Mouse (Mus musculus) heart, adult 9 months (tissue): ENCODE data around the gene Cracr2b.

Experiments
- DNase-seq, 2 experiments: peaks; one replicate each; pipeline ENCODE4 v3.0.0; 2022; ENCODE audit warnings: low spot score in 2 of 2

The Cracr2b gene

DNA sequence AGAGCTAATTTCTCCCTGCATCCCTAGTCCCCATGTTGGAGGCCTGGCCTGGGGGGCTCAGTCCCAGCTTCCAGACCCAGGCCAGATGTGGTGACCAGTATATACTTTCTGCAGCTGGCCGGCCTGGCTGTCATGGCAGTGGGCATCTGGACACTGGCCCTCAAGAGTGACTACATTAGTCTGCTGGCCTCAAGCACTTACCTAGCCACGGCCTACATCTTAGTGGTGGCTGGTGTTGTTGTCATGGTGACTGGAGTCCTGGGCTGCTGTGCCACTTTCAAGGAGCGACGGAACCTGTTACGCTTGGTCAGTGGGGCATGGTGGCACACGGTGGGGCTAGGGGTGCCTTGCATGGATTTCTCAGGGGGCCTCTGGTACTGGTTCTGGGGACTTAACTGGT lies 8.5 kb downstream of the Cracr2b start:
- no peak for DNase-seq

GRCm38 (mm10) chr7:141469901-141470636 lies 9.2 kb downstream of the Cracr2b start:
- DNase-seq: peak in 1 of 2 experiments; percentile 42

GRCm38 (mm10) chr7:141470637-141470944 lies 9.7 kb downstream of the Cracr2b start:
- no peak for DNase-seq

- no peak for DNase-seq
Observed at GRCm38 (mm10) chr7:141471236-141471635, 10.3 kb downstream of the Cracr2b start.

DNA sequence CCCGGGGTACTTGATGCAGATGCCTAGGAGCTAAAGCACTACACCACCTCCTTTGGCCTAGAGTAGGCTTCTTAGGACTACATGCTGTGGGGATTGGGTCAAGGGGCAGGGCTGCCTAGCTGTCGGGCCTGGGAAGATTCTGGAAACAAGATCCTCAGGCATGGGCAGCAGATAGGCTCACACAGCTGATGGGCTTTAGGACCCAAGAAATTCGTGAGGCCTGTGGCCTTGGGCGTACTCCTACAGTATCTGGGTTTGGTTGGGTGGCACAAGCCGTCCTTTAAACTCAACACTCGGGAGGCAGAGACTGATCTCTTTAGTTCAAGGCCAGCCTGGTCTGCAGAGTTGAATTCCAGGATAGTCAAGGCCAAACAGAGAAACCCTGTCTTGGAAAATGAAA lies 11.3 kb downstream of the Cracr2b start:
- no peak for DNase-seq

DNA sequence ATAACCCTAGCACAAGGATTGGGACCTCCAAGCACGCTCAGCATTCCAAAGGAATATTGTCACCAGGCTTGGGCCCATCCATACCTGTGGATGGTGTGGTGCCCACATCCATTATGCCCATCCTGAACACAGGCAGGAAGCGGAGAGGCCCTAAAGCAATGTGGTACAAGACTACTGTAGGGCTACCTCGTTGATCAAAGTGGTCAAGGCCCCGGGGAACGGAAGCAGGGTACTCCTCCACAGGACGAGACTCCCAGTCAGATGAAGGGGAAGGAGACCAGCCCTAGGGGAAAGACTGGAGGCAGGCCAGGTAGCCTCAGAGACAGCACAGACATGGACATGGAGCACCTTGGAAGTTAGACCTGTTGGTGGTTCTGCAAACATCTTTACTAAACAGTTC lies 11.9 kb downstream of the Cracr2b start:
- no peak for DNase-seq

DNA sequence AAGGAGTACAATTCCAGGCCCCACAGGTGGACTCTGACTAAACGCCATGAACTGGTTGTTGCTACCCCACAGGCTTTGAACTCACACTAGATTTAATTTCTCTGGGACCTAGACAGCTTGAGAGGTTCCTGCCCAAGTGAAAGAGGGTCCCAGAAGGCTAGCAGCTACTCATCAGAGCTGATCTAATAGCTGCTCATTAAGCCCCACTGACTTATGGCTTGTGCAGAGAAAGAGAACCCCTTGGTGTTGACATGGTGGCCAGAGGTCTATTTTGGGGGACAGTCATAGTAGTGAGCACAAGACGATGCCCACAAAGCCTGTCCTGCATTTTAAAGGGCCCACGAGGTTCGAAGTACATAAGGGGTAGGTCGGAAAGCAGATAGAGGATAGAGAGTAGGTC lies 13.3 kb downstream of the Cracr2b start:
- no peak for DNase-seq

DNA sequence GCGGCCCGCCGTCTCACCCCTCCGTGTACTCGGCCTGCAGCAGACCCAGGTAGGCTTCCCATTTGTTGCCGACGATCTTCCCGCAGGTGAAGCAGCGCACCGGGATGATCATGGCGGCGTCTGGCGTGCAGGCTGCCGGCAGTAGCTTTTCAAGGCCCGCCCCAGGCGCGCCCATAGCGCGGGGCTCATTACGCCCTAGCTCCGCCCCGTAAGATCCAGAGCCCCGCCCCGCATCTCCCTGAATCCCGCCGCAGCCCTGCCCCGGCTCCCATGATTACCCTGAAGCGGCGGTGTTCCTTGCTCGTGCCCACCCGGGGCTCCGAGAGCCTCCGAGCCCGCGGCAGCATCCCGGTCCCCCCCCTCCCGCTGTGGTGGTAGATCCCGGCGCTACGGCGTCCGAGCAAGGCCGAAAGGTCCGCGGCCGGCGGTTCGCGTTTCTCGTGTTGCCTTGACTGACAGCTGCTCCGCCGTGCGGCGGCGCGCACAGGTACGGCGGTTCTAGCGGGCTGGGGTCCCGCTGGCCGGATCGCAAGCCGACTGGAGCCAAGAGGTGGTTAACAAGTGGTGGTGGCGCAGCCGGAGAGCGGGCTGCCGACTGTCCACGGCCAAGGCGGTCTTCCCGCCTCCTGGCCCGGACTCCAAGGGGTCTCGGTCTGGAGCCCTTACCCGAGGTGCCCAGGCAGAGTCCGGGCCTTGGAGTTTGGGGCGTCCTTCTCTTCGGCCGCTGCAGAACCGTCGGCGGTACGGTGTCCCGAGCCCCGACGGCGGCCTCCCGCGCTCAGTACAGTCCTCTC lies 14.3 kb downstream of the Cracr2b start, which contains the start of the genes Polr2l and Tspan4:
TSS of gene Polr2l (minus strand) at position 122 of the 794 bp plus-strand sequence.
TSS of gene Tspan4 (plus strand) at position 230 of the 794 bp plus-strand sequence.
- DNase-seq: peak; percentile 85 to 87

DNA sequence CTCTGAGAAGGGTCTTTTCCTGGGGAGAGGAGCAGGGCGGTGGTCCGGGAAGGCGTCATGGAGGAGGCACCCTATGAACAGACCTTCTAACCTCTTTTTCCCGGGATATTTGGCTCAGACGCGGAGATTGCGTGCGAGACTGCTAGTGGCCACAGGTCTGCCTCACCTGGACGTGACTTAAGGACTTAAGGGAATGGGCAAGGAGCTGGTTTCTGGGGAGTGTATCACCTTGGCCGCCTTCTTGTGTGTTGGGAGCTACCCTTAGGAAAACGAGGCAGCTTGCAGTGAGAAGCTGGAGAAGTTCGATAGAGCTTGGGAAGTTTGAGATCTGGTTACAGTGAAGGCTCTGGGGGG lies 14.9 kb downstream of the Cracr2b start:
- no peak for DNase-seq

DNA sequence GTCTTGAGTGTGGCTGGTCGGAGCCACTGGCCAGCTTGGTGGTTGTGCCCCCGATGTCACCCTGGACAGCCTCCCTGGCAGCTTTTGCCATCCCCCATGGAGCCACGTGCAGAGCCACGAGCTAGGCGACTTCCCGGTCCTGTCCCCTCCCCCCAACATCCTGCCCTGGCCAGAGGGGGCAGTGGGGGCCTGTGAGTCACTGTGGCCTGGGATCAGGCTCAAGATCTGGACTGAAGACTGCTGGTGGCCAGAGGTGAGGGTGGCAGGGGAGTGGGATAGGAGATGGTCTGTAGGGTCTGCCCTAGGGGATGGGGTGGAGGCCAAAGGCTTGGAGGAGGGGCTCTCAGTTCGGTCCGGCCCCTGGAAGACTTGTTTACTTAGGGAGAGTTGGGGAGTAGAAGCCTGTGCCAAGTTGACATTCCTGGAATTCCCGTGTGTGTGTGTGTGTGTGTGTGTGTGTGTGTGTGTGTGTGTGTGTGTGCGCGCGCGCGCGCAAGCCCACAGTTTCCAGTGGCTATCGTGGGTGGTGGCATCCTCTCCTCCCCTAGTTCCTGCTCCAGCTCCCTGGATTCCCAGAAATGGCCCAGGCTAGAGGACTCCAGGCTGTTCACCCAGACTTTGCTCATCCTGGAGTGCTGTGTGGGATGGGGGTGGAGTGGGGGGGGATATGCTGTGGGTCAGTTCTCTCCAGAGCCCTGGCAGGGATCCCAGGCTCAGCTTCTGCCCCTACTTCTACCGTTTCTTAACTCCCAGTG lies 15.5 kb downstream of the Cracr2b start:
- peak; percentile 94 to 97 for DNase-seq

DNA sequence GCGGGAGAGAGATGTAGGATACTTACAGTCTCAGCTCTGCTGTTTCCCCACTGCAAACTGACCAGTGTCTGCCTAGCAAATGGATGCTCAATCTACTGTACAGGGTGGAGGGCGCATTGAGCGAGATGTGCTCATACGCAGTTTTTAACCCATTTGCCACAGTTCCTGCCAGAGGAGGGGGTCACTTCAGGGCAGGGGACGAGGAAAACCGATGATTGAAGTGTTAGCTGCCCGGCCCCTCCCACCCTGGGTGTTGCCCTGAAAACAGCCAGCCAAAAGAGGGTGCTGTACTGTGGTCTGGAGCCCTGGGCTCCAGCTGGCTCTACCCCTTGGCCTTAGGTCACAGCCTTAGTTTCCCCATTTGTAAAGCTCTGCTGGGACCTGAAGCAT lies 16.1 kb downstream of the Cracr2b start:
- DNase-seq: peak in 1 of 2 experiments; percentile 65

DNA sequence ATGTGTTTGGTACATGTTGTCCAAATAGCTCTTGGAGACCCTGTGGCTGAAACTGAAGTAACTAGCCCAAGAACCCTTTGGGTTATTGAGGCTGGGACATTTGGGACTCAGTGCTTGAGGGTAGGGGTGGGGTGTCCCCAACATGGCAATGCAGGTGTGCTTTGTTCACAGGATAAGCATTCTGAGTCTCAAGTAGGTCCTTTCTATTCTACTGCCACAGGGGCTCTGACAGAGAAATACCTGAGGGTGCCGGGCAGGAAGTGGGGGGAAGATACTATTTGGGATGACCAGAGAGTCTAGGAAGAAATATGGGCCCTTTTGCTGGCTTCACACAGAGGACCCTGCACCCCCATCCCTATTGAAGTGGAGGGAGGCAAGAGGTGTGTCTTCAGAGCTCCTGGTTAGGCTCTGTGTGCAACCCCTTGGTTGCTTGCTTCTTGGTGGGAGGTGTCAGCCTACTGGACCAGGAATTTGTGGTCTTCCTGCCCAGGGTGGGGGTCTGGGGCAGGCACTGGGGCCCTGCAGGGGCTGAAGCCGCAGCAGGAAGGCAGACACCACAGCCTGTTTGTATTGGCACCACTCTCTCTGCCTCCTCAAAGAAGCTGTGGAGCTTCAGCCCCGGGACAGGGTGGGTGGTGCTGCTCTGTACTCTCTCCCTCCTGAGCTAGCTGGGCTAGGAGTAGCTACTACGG lies 16.8 kb downstream of the Cracr2b start:
- peak; percentile 36 to 48 for DNase-seq

DNA sequence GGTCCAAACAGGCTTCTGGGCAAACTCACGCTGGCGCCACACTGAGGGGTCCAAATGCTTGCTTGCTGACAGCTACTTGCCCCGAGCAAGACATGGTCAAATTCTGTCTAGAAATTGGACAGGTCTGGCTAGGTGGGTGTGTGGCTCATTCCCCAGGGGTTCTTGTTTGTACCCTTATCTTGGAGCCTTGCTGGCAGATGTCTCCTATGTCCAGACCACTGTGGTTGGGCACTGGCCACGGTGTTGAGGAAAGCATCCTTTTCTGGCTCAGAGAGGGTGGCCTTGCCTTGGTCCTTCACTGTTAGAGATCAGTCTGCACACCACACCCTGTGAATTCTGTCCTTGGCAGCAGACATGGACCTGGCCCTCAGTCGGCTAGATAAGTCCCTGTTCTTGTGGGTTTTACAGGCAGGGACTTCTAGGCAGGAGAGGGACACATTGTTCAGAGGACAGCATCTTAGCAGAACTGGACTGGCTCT lies 17.4 kb downstream of the Cracr2b start:
- peak; percentile 36 to 46 for DNase-seq

DNA sequence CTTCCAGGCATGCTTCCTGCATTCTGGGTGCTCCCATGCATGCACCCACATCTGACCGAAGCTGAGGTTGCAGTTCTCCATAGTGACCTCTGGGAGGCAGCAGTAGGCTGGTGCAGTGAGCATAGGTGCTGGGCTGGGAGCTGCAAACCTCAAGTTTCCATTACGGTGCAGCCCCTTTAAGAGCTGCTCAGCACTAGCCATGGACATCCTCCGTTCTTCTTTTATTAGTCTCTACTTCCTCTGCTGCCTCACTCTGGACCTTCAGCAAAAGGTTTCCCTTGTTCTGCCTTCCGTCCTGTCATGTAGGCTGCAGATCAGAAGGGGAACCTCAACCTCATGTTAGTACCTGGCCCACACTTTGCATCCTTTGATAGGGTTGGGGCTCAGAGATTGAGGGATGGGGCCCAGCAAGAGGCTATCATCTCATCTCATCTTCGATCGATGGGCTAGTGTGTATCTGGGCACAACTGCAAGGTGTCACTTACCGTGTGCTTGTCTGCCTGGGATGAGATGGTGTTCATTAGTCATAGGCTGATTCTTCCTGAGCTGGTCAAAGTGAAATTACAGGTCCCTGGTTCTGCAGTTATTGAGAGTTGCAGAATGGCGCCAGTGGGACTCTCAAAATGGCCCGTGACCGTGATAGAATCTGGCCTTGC lies 20.1 kb downstream of the Cracr2b start:
- DNase-seq: peak; percentile 77 to 79

DNA sequence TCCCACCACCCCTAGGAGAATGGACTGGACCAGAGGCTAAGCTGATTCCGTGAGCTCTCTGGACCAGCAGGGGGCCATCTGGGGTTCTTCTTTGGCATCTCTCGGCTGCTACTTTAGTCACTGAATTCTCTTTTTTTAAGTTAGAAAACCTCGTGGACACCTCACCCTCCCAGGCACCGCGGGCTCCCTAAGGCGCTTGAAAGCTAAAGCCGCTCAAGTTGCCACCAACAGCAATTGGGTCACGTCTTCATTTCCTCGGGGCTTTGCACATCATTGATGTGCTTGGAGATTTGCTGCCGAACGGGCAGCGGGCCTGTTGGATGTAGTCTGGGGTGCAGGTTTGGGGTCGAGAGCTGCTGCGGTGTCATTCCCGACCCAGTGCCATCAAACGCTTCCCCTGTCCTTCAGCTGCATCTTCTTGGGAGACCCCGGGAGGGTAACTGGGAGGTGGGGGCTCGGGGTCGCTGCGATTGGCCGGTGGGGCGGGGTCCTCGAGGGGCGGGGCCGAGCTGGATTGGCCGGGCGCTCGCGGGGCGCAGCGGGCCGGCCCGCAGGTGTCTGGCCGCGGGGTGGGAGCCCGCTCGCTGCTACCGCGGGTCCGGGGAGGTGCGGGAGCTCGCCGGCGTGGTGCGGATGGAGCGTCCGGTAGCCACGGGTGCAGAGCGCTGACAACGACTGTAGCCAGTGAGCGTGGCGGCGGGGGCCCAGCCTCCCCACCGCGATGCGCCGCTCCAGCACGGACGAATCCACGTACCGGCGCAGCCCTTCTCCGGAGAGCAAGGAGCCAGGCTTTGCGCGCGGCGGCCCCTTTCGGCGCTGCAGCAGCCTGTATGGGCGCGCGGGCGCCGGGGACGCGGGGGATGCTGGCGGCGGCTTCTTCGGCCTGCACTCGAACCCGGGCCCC lies 20.9 kb downstream of the Cracr2b start:
- DNase-seq: peak; percentile 36 to 49

DNA sequence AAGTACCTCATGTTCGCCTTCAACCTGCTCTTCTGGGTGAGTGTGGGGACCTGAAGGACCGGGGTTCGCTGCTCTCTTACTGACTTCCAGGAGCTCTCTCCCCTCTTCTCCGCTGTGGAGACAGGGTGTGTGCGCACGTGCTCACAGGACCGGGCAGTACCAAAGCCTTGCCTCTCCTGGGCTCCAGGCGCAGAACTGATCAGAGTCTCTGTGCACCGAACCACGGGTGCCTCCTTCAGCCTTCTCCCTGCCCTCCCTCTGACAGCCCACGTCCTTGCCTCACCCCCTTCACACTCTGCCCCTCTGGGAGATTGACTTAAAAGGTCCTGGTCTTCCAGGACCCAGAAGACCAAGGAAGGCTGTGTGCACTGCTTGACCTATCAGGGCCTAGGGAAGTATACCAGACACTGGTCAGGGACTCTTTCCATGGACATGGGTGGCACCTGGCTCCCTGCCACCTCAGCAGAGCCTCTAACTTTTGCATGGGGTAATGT lies 21.7 kb downstream of the Cracr2b start:
- DNase-seq: no peak

DNA sequence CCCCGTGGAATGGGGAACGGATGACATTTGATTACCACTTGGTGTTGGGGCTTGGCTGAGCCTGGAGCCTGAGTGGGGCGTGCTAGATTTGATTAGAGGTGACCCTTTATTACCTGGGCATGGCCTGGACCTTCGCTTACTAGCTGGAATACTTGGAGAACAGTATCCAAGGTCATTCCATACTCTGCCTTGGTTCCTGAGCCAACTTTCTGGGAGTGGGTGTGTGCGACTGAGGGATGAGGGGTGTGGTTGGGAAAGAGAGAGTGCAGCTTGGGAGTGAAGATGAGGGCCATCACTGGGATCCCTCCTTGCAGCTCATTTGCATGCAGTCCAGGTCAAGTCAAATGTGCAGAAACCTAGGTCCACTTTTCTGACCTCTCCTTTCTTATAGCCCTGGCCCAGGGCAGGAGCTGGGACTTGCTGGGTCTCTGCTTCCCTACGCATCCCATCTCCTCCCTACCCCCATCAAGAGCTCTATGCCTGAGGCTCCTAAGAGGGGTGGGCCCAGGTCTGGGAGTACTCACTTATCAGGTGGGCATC lies 22.3 kb downstream of the Cracr2b start:
- DNase-seq: no peak

- no peak for DNase-seq
Observed at GRCm38 (mm10) chr7:141484186-141485120, 23.6 kb downstream of the Cracr2b start.

DNA sequence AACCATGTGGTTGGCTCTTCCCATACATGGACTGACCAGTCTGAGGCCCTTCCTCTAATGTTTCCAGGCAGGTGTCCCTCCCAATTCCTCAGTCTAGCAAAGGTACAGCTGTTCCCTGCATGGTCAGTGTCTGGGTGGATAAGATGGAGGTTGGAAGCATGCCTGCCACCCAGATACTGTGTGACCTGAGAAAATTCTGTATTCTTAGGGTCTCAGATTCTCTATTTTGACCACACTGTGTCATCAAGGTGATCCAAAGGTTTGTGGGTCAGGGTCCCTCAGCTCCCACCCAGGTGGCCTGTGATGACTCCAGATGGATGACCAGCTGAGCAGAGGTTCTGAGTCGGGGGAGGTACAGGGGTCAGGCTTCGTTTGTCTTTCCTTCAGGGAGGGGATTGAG lies 24.3 kb downstream of the Cracr2b start:
- DNase-seq: no peak
